Mouse (Mus musculus): ENCODE measurements around the gene Scamp2. TPM values are rescaled to one million over a fixed set of nuclear protein-coding genes. Genes with fewer than 3 reads are reported as not detected.

Gene Scamp2
- total RNA-seq (2021) = 10 to 100 TPM; 31.3 to 36.9 TPM
- long read RNA-seq, experiment 1, transcript Scamp2-201 (9 exons, 2,340 nt) = major isoform, 52 of 61 reads
- long read RNA-seq, experiment 1, partial matches to known transcripts = 1 of 61 reads
- long read RNA-seq, experiment 1, other reads (novel, unspliced or antisense) = 8 of 61 reads
- long read RNA-seq, experiment 2, transcript Scamp2-201 (9 exons, 2,340 nt) = major isoform, 55 of 63 reads
- long read RNA-seq, experiment 2, partial matches to known transcripts = 1 of 63 reads
- long read RNA-seq, experiment 2, other reads (novel, unspliced or antisense) = 7 of 63 reads

- peak; percentile 92 for DNase-seq
Observed at GRCm38 (mm10) chr9:57560861-57561710, at the start of gene Scamp2. Scamp2 (plus strand) TSS chr9:57560943.

DNA sequence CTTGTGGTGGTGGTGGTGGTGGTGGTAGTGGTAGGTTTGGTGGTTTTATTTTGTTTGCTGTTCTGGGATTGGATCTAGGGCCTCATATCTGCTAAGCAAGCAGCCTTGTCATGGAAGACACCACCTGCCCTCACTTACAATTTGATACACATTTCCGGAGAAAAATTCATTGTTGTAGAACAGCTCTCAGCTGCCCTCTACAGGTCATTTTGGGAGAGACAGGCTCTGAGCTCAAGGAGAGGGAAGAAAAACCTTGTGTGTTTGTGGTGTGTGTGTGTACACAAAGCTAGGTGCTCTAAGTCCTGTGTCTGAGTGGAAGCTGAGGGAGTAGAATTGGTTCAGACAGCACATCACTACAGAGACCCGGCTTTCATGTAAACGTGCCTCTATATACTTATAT is 43.6 kb upstream of the Scamp2 start:
- DNase-seq = no peak

DNA sequence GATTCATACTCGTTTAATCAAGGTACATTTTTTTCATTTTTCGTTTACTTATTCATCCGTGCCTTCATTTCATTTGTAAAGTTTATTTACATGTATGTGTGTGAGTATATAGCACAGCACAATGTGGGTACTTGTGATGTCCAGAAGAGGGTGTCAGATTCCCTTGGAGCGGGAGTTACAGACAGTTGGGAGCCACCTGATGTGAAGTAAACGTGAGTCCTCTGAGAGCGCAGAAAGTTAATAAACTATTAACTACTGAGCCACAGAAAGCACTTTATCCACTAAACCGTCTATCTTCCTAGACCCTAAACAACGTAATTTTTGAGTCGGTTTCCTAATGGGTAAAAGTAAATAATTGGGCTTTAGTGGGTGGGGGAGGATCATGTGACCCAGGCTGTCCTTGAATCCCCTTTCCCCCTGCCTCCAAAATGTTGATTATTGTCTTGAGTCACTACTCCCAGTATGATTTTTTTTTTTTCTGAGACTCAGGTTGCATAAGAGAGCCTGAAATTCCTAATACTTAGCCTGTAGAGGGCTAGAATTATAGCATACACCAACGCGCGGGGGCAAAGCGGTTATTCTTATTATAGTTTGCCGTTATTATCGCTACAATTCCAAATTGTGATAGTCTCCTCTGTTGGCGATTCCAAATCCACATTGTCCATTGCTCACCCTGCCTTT is 40.2 kb upstream of the Scamp2 start:
- DNase-seq = no peak

DNA sequence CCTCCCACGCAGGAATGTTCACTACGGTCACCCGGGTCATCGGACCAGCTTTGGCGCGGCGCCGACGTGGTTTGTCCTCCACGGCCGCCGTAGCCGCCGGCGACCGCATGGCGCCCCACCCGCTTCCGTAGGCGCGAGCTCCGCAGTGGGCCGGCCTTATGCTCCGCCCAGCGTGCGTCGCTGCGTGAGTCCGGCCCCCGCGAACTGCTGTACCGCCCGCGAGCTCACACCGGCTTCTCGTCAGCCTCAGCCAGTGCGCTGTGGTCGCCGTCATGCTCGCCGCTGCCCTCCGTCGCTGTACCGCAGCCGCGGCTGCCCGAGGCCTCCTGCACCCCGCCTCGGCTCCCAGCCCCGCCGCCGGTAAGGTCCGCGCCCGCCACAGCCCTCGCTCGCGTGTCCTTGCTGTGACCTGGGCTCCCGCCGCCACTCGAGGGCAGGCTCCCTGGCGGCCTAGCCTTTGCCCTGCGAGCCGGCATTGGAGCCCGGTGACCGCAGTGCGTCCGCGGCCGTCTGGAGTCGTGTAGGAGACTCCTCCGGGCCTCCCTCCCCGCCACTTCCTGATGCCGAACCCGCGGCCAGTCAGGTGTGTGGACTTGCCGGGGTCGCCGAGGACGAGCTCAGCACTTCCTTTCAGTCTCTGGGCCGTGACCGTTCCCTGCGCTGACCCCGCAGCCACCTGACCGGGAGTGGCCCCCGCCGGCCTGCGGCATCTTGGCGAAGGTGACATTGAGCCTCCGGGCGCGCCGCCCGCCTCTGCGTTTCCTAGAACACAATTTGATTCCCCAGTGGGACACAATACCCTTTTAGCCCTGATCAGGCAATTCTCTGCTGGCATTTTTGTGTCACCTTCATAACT is 39.5 kb upstream of the Scamp2 start, which contains the start of gene Cox5a:
TSS of gene Cox5a (plus strand) at position 219 of the 856 bp plus-strand sequence.
- DNase-seq = peak; percentile 96

DNA sequence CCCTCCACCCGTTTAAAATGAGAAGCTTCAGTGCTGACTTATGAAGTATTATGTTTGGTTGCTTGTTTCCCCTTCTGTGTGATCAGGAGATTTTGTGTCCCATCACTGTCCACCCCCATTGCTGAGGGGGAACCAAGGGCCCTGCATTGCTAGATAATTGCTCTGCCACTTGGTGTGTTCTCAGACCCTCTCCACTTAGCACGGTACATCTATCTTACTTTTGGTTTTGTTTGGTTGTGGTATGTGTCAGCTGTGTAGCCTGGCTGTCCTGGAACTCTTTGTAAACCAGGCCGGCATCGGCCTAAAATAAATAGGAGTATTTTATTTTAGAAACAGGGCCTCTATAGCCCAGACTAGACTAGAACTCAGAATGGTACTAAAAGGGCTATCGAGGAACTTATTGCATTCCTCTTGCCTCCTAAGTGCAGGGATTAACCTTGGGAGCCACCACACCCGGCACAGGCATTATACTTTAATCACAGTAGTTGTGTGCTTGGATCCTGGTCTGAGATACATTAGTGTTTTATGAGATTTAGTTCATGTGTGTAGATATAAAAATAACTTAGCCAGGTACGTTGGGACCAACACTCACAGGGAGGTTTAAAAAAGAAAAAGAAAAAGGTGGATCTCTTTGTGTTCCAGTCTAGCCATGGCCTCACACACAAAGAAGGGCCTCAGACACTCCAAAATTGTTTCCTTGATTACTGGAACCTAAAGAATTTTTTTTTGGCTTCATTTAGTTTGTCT is 38.5 kb upstream of the Scamp2 start:
- no peak for DNase-seq

- DNase-seq = no peak
Observed at GRCm38 (mm10) chr9:57522861-57523246, 37.9 kb upstream of the Scamp2 start.

DNA sequence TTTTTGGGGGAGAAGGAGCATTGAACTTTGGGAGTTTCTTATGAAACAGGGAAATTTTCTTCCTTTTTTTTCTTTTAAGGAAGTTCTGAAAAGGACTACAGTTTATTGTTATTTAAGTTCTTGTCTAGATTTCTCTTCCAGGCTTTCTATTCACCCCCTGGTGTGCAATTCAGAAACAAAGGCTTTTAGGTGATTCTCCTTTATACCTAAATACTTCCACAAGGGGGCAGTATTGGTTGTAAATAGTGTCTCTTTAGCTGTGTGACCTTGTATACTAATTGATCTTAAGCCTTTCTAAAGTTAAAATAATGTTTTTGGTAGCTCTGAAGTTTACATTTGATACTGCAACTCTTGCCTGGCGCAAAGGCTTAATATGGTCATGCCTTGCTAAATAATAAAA is 37.0 kb upstream of the Scamp2 start:
- DNase-seq = no peak

GRCm38 (mm10) chr9:57524439-57524838 is 36.3 kb upstream of the Scamp2 start:
- no peak for DNase-seq

DNA sequence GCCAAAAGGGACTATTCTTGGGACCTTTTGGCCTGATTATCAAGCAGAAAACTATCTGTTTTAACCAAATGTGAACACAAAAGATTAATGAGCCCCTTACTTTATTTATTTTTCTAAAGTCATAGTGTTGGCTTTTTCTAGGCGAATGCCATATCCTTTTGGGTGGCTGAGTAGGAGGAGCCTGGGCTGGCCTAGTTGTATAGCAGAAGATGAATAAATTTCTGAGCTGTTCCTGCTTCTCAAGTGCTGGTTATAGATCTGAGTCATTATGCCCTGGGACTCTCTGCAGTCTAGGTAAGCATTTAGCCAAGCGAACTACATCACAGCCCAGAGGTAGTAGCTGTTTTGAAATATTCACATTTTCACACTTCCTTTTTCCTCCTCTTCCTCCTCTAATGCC is 35.2 kb upstream of the Scamp2 start:
- DNase-seq = no peak

DNA sequence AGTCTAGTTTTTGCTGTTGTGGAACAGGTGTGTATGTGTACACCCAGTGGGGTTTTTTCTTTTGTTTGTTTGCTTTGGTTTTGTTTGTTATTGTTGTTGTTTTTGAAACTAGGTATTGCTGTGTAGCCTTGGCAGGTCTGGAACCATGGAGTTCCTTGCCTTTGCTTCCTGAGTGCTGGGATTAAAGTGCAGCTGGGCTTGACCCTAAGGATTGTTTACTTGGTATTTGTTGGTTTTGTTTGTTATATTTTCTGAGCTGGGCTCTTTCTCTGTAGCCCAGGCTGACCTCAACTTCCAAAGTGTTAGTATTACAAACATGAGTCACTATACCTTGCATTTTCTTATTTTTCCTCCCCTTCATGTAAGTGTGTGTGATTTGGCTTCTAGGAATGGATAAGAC is 34.3 kb upstream of the Scamp2 start:
- no peak for DNase-seq

- no peak for DNase-seq
Observed at GRCm38 (mm10) chr9:57531946-57532345, 28.8 kb upstream of the Scamp2 start.

- DNase-seq = no peak
Observed at GRCm38 (mm10) chr9:57536362-57536761, 24.4 kb upstream of the Scamp2 start.

DNA sequence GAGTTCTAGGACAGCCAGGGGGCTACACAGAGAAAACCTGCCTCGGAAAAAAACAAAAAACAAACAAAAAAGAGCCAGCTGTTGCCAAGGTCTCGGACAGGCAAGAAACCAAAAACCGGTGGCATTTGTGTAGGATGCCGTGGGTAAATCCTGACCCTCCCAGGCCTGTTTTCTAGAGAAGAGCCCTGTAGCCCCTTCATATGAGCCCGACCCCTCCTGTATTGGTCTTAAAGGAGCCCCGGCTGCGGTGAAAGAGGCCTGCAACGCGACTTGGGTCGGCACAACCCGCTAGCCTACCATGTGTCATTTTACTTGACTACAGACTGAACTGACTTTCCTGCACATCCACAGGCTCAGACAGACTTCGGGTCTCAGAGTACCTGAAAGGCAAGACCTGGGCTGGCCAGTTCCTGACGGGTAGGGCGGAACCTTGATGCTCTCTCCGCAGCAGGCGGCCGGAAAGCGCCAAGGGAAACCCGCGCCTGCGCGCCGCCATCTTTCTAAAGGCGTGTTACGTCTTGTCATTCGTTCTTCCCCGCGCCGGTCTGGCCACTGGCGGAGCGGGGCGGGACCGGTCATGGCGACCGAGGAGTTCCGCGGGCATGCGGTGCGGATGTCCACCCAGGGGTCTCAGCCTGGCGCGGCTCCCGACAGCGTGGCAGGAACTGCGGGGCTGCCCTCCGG is 23.6 kb upstream of the Scamp2 start, which contains the start of gene Fam219b:
TSS of gene Fam219b (plus strand) at position 485 of the 684 bp plus-strand sequence.
- DNase-seq = peak; percentile 87

DNA sequence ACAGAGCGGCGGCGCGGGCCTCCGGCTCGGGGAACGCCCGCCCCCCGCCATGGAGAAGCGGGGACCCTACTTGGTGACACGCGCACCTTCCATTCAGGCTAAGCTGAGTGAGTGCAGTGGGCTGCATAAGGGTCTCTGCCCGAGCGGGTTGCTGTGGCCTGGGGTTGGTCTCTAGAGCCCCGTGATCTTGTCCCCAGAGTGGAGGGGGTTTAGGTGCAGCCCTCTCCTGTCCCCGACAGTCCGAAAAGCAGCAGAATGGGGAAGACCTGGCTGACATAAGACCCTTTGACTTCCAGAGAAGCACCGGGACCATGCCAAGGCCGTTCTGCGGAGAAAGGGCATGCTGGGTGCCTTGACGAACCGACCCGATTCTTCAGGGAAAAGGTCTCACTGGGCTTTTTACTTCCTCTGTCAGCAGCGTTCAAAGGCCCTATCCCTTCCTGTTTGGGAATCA is 23.0 kb upstream of the Scamp2 start:
- DNase-seq = no peak

- DNase-seq = no peak
Observed at GRCm38 (mm10) chr9:57539550-57539949, 21.2 kb upstream of the Scamp2 start.

- no peak for DNase-seq
Observed at GRCm38 (mm10) chr9:57541312-57541711, 19.4 kb upstream of the Scamp2 start.

- no peak for DNase-seq
Observed at GRCm38 (mm10) chr9:57543951-57544350, 16.8 kb upstream of the Scamp2 start.

- peak; percentile 80 for DNase-seq
Observed at GRCm38 (mm10) chr9:57547287-57547686, 13.5 kb upstream of the Scamp2 start.

DNA sequence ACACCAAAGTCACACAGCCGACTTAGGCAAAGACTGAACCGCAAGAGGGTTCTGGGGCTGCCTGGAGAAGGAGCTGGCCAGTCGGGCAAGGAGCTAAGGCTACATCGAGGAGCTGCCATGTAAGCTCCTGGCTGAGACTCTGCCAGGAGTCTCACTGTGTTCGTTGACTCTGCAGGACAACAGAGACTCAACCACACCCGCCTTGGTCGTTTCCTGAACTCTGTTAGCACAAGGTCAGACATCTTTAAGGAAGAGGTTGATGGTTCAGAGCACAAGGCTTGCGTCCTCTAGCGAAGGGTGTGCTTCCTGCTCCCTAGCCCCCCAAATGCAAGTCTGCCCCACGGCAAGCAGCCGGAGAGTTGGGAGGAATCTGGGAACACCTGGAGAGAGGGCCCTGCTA is 12.9 kb upstream of the Scamp2 start:
- DNase-seq = no peak

DNA sequence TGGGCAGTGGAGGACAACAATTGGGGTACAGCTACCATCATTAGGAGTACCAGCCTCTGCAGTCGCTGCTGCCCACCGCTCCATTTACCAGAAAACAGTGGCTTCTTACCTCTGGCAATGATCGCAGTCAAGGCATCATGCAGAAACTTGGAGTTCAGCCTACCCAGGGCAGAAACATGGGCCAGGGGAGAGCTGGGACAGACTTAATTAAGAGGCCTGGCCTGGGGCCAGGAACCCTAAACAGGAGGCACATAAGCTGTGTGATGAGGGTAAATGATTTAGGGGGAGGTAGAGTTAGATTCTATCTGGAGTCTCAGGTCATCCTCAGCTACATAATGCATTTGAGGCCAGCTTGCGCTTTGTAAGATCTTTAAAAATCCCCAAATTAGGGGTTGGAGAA is 11.6 kb upstream of the Scamp2 start:
- DNase-seq = no peak

Data from gastrocnemius, postnatal 25 days (tissue).